Mouse (Mus musculus) MEL (cell line): Measurements from ENCODE around the gene Cyp51. TPM values are rescaled to one million over a fixed set of nuclear protein-coding genes. Genes with fewer than 3 reads are reported as not detected.

Experiments
- DNase-seq: peaks from one replicate; pipeline ENCODE4 v3.0.0; 2011; ENCODE audit warnings: low read depth, low spot score
- H3K27ac ChIP-seq: 2 replicates; pipeline ENCODE4 v1.5.1; 2012; ENCODE audit warnings: low read depth, mild to moderate bottlenecking, control low read depth, low read length, moderate library complexity; ENCODE audit not compliant: control insufficient read depth
- H3K27me3 ChIP-seq, 2 experiments: fragments of 150-350 bp in 1 of 2; sonication (generic) in 1 of 2; 2 replicates each; pipeline ENCODE4 v1.6.1; 2012; ENCODE audit warnings: low read length in 2 of 2, mild to moderate bottlenecking in 2 of 2, improper control_type of control experiment in 1 of 2, moderate library complexity in 1 of 2; ENCODE audit not compliant: insufficient read depth in 2 of 2, control insufficient read depth in 1 of 2
- H3K36me3 ChIP-seq, 2 experiments: 2 replicates each; pipeline ENCODE4 v1.6.1; 2012 to 2014; ENCODE audit warnings: low read length in 2 of 2, improper control_type of control experiment in 1 of 2, inconsistent platforms in 1 of 2, mild to moderate bottlenecking in 1 of 2; ENCODE audit not compliant: insufficient read depth in 2 of 2, control insufficient read depth in 1 of 2
- H3K4me1 ChIP-seq, 2 experiments: fragments of 150-350 bp in 1 of 2; sonication (generic) in 1 of 2; 2 replicates each; pipeline ENCODE4 v1.6.1; 2012; ENCODE audit warnings: low read length in 2 of 2, improper control_type of control experiment in 1 of 2, mild to moderate bottlenecking in 1 of 2; ENCODE audit not compliant: insufficient read depth in 2 of 2, control insufficient read depth in 1 of 2
- H3K4me3 ChIP-seq, 2 experiments: fragments of 150-350 bp in 1 of 2; sonication (generic) in 1 of 2; 2 replicates each; pipeline ENCODE4 v1.5.1; 2012; ENCODE audit warnings: low read depth in 2 of 2, low read length in 2 of 2, mild to moderate bottlenecking in 2 of 2, moderate library complexity in 2 of 2, control low read depth in 1 of 2, improper control_type of control experiment in 1 of 2; ENCODE audit not compliant: control insufficient read depth in 1 of 2, insufficient read depth in 1 of 2
- H3K79me2 ChIP-seq: 2 replicates; pipeline ENCODE4 v1.6.1; 2012; ENCODE audit warnings: mild to moderate bottlenecking, low read length, moderate library complexity; ENCODE audit not compliant: control insufficient read depth, poor library complexity, insufficient read depth
- H3K9ac ChIP-seq: 2 replicates; pipeline ENCODE4 v1.6.1; 2012; ENCODE audit warnings: low read depth, mild to moderate bottlenecking, control low read depth, low read length, moderate library complexity; ENCODE audit not compliant: control insufficient read depth, poor library complexity, severe bottlenecking
- H3K9me3 ChIP-seq: fragments of 150-350 bp; sonication (generic); replicated peaks from 2 replicates; pipeline ENCODE4 v1.6.1; 2012; ENCODE audit warnings: mild to moderate bottlenecking, low read length, improper control_type of control experiment, moderate library complexity; ENCODE audit not compliant: insufficient read depth
- BHLHE40 ChIP-seq: IDR thresholded peaks from 2 replicates; pipeline ENCODE4 v1.6.1; 2012; ENCODE audit warnings: low read depth, mild to moderate bottlenecking, inconsistent platforms, low read length, improper control_type of control experiment, borderline replicate concordance
- EP300 ChIP-seq, 2 experiments: IDR thresholded peaks; 2 replicates each; pipeline ENCODE4 v1.6.1; 2011; ENCODE audit warnings: improper control_type of control experiment in 2 of 2, low read length in 2 of 2, low read depth in 1 of 2, mild to moderate bottlenecking in 1 of 2
- ETS1 ChIP-seq: IDR thresholded peaks from 2 replicates; pipeline ENCODE4 v1.6.1; 2012; ENCODE audit warnings: low read depth, mild to moderate bottlenecking, inconsistent platforms, low read length, improper control_type of control experiment, moderate library complexity
- GATA1 ChIP-seq: IDR thresholded peaks from 2 replicates; pipeline ENCODE4 v1.6.1; 2011; ENCODE audit warnings: low read depth, low read length, improper control_type of control experiment
- MEF2A ChIP-seq: IDR thresholded peaks from 2 replicates; pipeline ENCODE4 v1.6.1; 2014; ENCODE audit warnings: low read depth, mild to moderate bottlenecking, inconsistent platforms, low read length, improper control_type of control experiment; ENCODE audit not compliant: poor library complexity, insufficient replicate concordance, severe bottlenecking; ENCODE audit errors: extremely low read depth
- MXI1 ChIP-seq: IDR thresholded peaks from 2 replicates; pipeline ENCODE4 v1.6.1; 2011; ENCODE audit warnings: mild to moderate bottlenecking, low read depth, low read length, improper control_type of control experiment
- MYC ChIP-seq: IDR thresholded peaks from 2 replicates; pipeline ENCODE4 v1.6.1; 2011; ENCODE audit warnings: low read depth, mild to moderate bottlenecking, low read length, improper control_type of control experiment, moderate library complexity
- RCOR1 ChIP-seq: IDR thresholded peaks from 2 replicates; pipeline ENCODE4 v1.6.1; 2012; ENCODE audit warnings: low read depth, mild to moderate bottlenecking, inconsistent platforms, low read length, improper control_type of control experiment
- SIN3A ChIP-seq: IDR thresholded peaks from 2 replicates; pipeline ENCODE4 v1.6.1; 2012; ENCODE audit warnings: low read length, improper control_type of control experiment, inconsistent platforms
- SMC3 ChIP-seq: IDR thresholded peaks from 2 replicates; pipeline ENCODE4 v1.6.1; 2011; ENCODE audit warnings: low read depth, low read length, improper control_type of control experiment
- TCF12 ChIP-seq: IDR thresholded peaks from 2 replicates; pipeline ENCODE4 v1.6.1; 2014; ENCODE audit warnings: low read depth, mild to moderate bottlenecking, inconsistent platforms, low read length, improper control_type of control experiment, moderate library complexity
- USF2 ChIP-seq, 2 experiments: IDR thresholded peaks; 2 replicates each; pipeline ENCODE4 v1.6.1; 2011 to 2012; ENCODE audit warnings: improper control_type of control experiment in 2 of 2, low read length in 2 of 2, borderline replicate concordance in 1 of 2, inconsistent platforms in 1 of 2, low read depth in 1 of 2, mild to moderate bottlenecking in 1 of 2; ENCODE audit not compliant: insufficient read depth in 1 of 2
- polyA plus RNA-seq, 2 experiments: library from polyadenylated mRNA; stranded (reverse) in 1 of 2; unstranded in 1 of 2; fragments of >175 nt in 1 of 2; fragments of >200 nt in 1 of 2; gene quantifications; 2 replicates each; pipeline versions ENCODE4 v1.2.1 to v1.2.4; 2012; ENCODE audit warnings: low replicate concordance in 2 of 2, low read depth in 1 of 2; ENCODE audit not compliant: insufficient read length in 2 of 2, insufficient read depth in 1 of 2, missing spikeins in 1 of 2
- total RNA-seq: library from RNA; depleted of rRNA; stranded (reverse); fragments of 300-350 nt; gene quantifications from 2 replicates; pipeline ENCODE4 v1.2.3, GENCODE M21; 2012

Gene Cyp51
- total and polyA plus RNA-seq, 3 experiments = 39.0 to 54.7 TPM; not detected in 1

- TF ChIP-seq USF2 (IDR thresholded peaks at IDR 0.05; ENCODE audit: borderline replicate concordance in 1 of 2, insufficient read depth in 1 of 2, low read depth in 1 of 2, low read length in 2 of 2) = no peak
- TF ChIP-seq MXI1 = no peak
- TF ChIP-seq EP300 (IDR thresholded peaks at IDR 0.05; ENCODE audit: low read depth in 1 of 2, low read length in 2 of 2) = no peak
- no peak for TF ChIP-seq SMC3
- TF ChIP-seq MYC = no peak
- no peak for TF ChIP-seq BHLHE40
- H3K4me1 ChIP-seq = no peaks in the 10 kb centered on the region
- H3K9ac ChIP-seq = no peak overlapping the region
- H3K27me3 ChIP-seq = no peaks in the 10 kb centered on the region
- H3K79me2 ChIP-seq = no peaks in the 10 kb centered on the region
- H3K27ac ChIP-seq = no peak overlapping the region
- no peak overlapping the region for H3K4me3 ChIP-seq
- DNase-seq = no peak
- peaks cover 0 to 6% of the 10 kb centered on the region in 2 experiments; a peak in 2 of 4 replicates for H3K36me3 ChIP-seq
- H3K9me3 ChIP-seq = no peaks in the 10 kb centered on the region
These were observed 23.0 kb downstream of the Cyp51 start for GRCm38 (mm10) chr5:4081513-4081912.

GRCm38 (mm10) chr5:4080861-4081260 is 23.7 kb downstream of the Cyp51 start:
- H3K4me1 ChIP-seq = no peaks in the 10 kb centered on the region
- H3K36me3 ChIP-seq = peaks cover 0 to 6% of the 10 kb centered on the region in 2 experiments; a peak in 2 of 4 replicates
- H3K79me2 ChIP-seq = no peaks in the 10 kb centered on the region
- H3K9me3 ChIP-seq = no peaks in the 10 kb centered on the region
- TF ChIP-seq MYC = no peak
- TF ChIP-seq ETS1 = no peak
- no peak for TF ChIP-seq RCOR1
- no peak for TF ChIP-seq GATA1
- TF ChIP-seq SIN3A = no peak
- no peak overlapping the region for H3K9ac ChIP-seq
- no peak for DNase-seq
- H3K27me3 ChIP-seq = no peaks in the 10 kb centered on the region
- no peak overlapping the region for H3K27ac ChIP-seq
- no peak overlapping the region for H3K4me3 ChIP-seq

- Histone ChIP-seq H3K4me1 (no peaks in the 10 kb centered on the region), H3K9ac (no peak overlapping the region), H3K4me3 (no peak overlapping the region), H3K79me2 (no peaks in the 10 kb centered on the region), H3K27me3 (no peaks in the 10 kb centered on the region), H3K27ac (no peak overlapping the region), H3K36me3 (peaks cover 0 to 4% of the 10 kb centered on the region in 2 experiments; a peak in 2 of 4 replicates), H3K9me3 (no peaks in the 10 kb centered on the region)
- no peak for TF ChIP-seq MEF2A
- TF ChIP-seq TCF12 = no peak
- DNase-seq = no peak
These were observed 25.5 kb downstream of the Cyp51 start for GRCm38 (mm10) chr5:4079086-4079485.
